Mouse (Mus musculus) neural tube, embryonic 15.5 days (tissue): ENCODE measurements around the gene Unc13b. TPM values are rescaled to one million over a fixed set of nuclear protein-coding genes. Genes with fewer than 3 reads are reported as not detected.

Source experiments
- ATAC-seq: fragments of 200-750 bp; cut with Nextera tagmentation; 2 replicates; pipeline ENCODE4 v1.8.0; 2017; ENCODE audit warnings: mild to moderate bottlenecking, moderate TSS enrichment, moderate library complexity; ENCODE audit not compliant: low FRiP score
- H3K27ac ChIP-seq: fragments of 300-500 bp; sonication (generic); replicated peaks from 2 replicates; pipeline ENCODE4 v1.5.1; 2015; ENCODE audit warnings: mild to moderate bottlenecking, inconsistent platforms
- H3K27me3 ChIP-seq: fragments of 300-500 bp; sonication (generic); replicated peaks from 2 replicates; pipeline ENCODE4 v1.6.1; 2015; ENCODE audit warnings: inconsistent platforms
- H3K36me3 ChIP-seq: fragments of 300-500 bp; sonication (generic); 2 replicates; pipeline ENCODE4 v1.6.1; 2015; ENCODE audit warnings: inconsistent platforms
- H3K4me1 ChIP-seq: fragments of 300-500 bp; sonication (generic); 2 replicates; pipeline ENCODE4 v1.6.1; 2015; ENCODE audit warnings: inconsistent platforms
- H3K4me2 ChIP-seq: fragments of 300-500 bp; sonication (generic); 2 replicates; pipeline ENCODE4 v1.6.1; 2015; ENCODE audit warnings: inconsistent platforms, mild to moderate bottlenecking, moderate library complexity
- H3K4me3 ChIP-seq: fragments of 300-500 bp; sonication (generic); replicated peaks from 2 replicates; pipeline ENCODE4 v1.5.1; 2015; ENCODE audit warnings: mild to moderate bottlenecking, inconsistent platforms
- H3K9ac ChIP-seq: fragments of 300-500 bp; sonication (generic); replicated peaks from 2 replicates; pipeline ENCODE4 v1.6.1; 2015; ENCODE audit warnings: mild to moderate bottlenecking, inconsistent platforms
- H3K9me3 ChIP-seq: fragments of 300-500 bp; sonication (generic); replicated peaks from 2 replicates; pipeline ENCODE4 v1.6.1; 2016; ENCODE audit warnings: inconsistent platforms
- WGBS: fragments of 180-500 bp; shearing (Covaris S2); methylation state at CpG from one replicate; pipeline ENCODE4 v1.1.7; 2015; ENCODE audit warnings: mixed read lengths; 5-methylcytosine and 5-hydroxymethylcytosine counted together
- polyA plus RNA-seq: library from polyadenylated mRNA; unstranded; fragments of >200 nt; fragmentation: Nextera tagmentation; extraction: Ambion mirVana; gene quantifications from 2 replicates; pipeline ENCODE4 v1.2.1, GENCODE M21; 2015

Gene Unc13b
- polyA plus RNA-seq, 1 experiment from 2014 or later = 12.3 TPM

GRCm38 (mm10) chr4:43285476-43285875 lies 226.7 kb downstream of the Unc13b start:
- Histone ChIP-seq H3K9me3 (no peaks in the 10 kb centered on the region), H3K4me1 (no peaks in the 10 kb centered on the region), H3K9ac (no peak overlapping the region), H3K36me3 (no peaks in the 10 kb centered on the region), H3K27ac (no peak overlapping the region), H3K4me2 (no peak overlapping the region), H3K4me3 (no peak overlapping the region), H3K27me3 (no peaks in the 10 kb centered on the region)
- WGBS = 95% methylated on average over 5 of the region's 5 CpGs
- no peak for ATAC-seq

- H3K36me3 ChIP-seq = no peaks in the 10 kb centered on the region
- no peaks in the 10 kb centered on the region for H3K4me1 ChIP-seq
- H3K27ac ChIP-seq = no peak overlapping the region
- H3K4me3 ChIP-seq = no peak overlapping the region
- 83% methylated on average over 3 of the region's 3 CpGs for WGBS
- no peaks in the 10 kb centered on the region for H3K9me3 ChIP-seq
- H3K4me2 ChIP-seq = no peak overlapping the region
- no peaks in the 10 kb centered on the region for H3K27me3 ChIP-seq
- no peak overlapping the region for H3K9ac ChIP-seq
- no peak for ATAC-seq
These were observed 228.6 kb downstream of the Unc13b start for GRCm38 (mm10) chr4:43287305-43287704.

GRCm38 (mm10) chr4:43294001-43294400 lies 235.2 kb downstream of the Unc13b start:
- 41% methylated on average over 6 of the region's 6 CpGs for WGBS
- Histone ChIP-seq H3K9ac (no peak overlapping the region), H3K4me1 (no peaks in the 10 kb centered on the region), H3K4me3 (no peak overlapping the region), H3K27ac (no peak overlapping the region), H3K27me3 (no peaks in the 10 kb centered on the region), H3K36me3 (no peaks in the 10 kb centered on the region), H3K9me3 (no peaks in the 10 kb centered on the region), H3K4me2 (no peak overlapping the region)
- no peak for ATAC-seq

- Histone ChIP-seq H3K27ac (peak overlapping the region; percentile 56; the same call in 1 of the 2 replicates), H3K4me3 (no peak overlapping the region), H3K27me3 (no peaks in the 10 kb centered on the region), H3K4me2 (0 out of 2 replicates have a peak overlapping the region, but pooled peaks have one; percentile 0), H3K9ac (no peak overlapping the region), H3K9me3 (no peaks in the 10 kb centered on the region), H3K36me3 (no peaks in the 10 kb centered on the region), H3K4me1 (peaks cover 5% of the 10 kb centered on the region; the same call in 1 of the 2 replicates)
- 5% methylated on average over 11 of the region's 11 CpGs for WGBS
- no peak for ATAC-seq
These were observed 251.1 kb downstream of the Unc13b start for GRCm38 (mm10) chr4:43309696-43310338.

Other genes with a start within 250 kb of the Unc13b start
- gene Fam205a1, start 205.1 kb upstream of the Unc13b start, polyA plus RNA-seq = 0.08 TPM in 1 of 2 replicates, not detected in the other
- gene Gm12394, start 202.2 kb upstream of the Unc13b start, polyA plus RNA-seq = 0.49 and 0.51 TPM in 2 replicates
- gene Fam205c, start 184.7 kb upstream of the Unc13b start, polyA plus RNA-seq = 1.4 and 2.6 TPM in 2 replicates
- gene Phf24, start 142.3 kb upstream of the Unc13b start, polyA plus RNA-seq = 40.2 and 46.1 TPM in 2 replicates
- gene Dnajb5, start 109.1 kb upstream of the Unc13b start, polyA plus RNA-seq = 44.3 and 48.7 TPM in 2 replicates
- 0.31 and 0.50 TPM in 2 replicates for gene 1700022I11Rik, start 89.3 kb upstream of the Unc13b start, polyA plus RNA-seq
- 477 and 496 TPM in 2 replicates for gene Vcp, start 58.4 kb upstream of the Unc13b start, polyA plus RNA-seq
- 21.0 and 22.8 TPM in 2 replicates for gene Fancg, start 48.4 kb upstream of the Unc13b start, polyA plus RNA-seq
- 27.8 and 30.8 TPM in 2 replicates for gene Pigo, start 33.1 kb upstream of the Unc13b start, polyA plus RNA-seq
- 231 and 240 TPM in 2 replicates for gene Stoml2, start 27.2 kb upstream of the Unc13b start, polyA plus RNA-seq
- gene Fam214b, start 12.7 kb upstream of the Unc13b start, polyA plus RNA-seq = 27.5 and 28.5 TPM in 2 replicates
- gene Atp8b5, start 208.2 kb downstream of the Unc13b start, polyA plus RNA-seq = 0.36 and 0.78 TPM in 2 replicates